8 mouse cellular contexts compared by ENCODE assay signal in the genomic region with DNA sequence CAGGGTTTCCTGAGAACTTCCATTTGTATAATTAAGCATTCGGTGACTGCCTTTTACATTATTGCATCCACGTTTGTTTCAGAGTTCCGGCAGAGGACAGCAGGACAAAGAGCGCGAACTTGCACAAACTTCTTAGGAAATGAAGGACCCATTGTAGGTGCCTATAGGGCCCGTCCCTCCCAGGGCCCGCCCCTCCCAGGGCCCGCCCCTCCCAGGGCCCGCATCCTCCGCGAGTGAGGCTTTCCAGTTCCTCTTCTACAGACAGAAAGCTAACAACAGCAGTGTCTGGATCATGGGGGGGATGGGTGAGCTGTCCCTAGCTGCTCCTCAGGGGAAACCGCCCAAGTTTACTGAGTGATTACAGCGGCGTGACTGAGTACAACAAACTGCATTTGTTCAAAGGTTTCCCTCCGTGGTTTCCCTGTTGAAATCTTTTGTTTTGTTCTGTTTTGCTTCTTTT. TPM values are rescaled to one million over a fixed set of nuclear protein-coding genes. Genes with fewer than 3 reads are reported as not detected.
DNase-seq lines count a peak whose midpoint lies in the region; ATAC-seq and TF ChIP-seq lines count a peak whose summit lies in the region.

No protein-coding gene starts in this region.

- intact Hi-C loops in heart, adult 2 months (cut with DNase I) = no loop called here
- intact Hi-C loops in left cerebral cortex, postnatal 36 days (cut with DNase I) = no loop called here

- peak overlapping the region; percentile 52 for H3K27ac ChIP-seq in heart, adult 2 months
- peak overlapping the region; percentile 71 for H3K27ac ChIP-seq in lung, embryonic 14.5 days (ENCODE audit: low read depth)
- no peak overlapping the region for H3K27ac ChIP-seq in neural tube, embryonic 13.5 days (replicated peaks)

- no peaks in the 10 kb centered on the region for H3K36me3 ChIP-seq in heart, adult 2 months (ENCODE audit: control insufficient read depth, insufficient read depth, low read length)
- H3K36me3 ChIP-seq in lung, embryonic 14.5 days (ENCODE audit: insufficient read depth) = no peaks in the 10 kb centered on the region
- no peaks in the 10 kb centered on the region for H3K36me3 ChIP-seq in neural tube, embryonic 13.5 days

- peak; percentile 94 for ATAC-seq in lung, embryonic 14.5 days (ENCODE audit: insufficient read depth)
- ATAC-seq in neural tube, embryonic 13.5 days (ENCODE audit: low read depth) = 0 out of 2 replicates have a peak, but pooled peaks have one; percentile 49

- peaks cover 5% of the 10 kb centered on the region for H3K4me1 ChIP-seq in heart, adult 2 months (ENCODE audit: control insufficient read depth, insufficient read depth, low read length)
- H3K4me1 ChIP-seq in lung, embryonic 14.5 days (ENCODE audit: insufficient read depth) = no peaks in the 10 kb centered on the region
- peaks cover 11% of the 10 kb centered on the region for H3K4me1 ChIP-seq in neural tube, embryonic 13.5 days (replicated peaks)

- no peak for TF ChIP-seq CTCF in heart, adult 2 months (IDR thresholded peaks at IDR 0.05)
- no peak for TF ChIP-seq CTCF in lung, embryonic 14.5 days (IDR thresholded peaks at IDR 0.05; ENCODE audit: low read depth)

- no peaks in the 10 kb centered on the region for H3K9me3 ChIP-seq in lung, embryonic 14.5 days (ENCODE audit: low read depth, low read length)
- no peaks in the 10 kb centered on the region for H3K9me3 ChIP-seq in neural tube, embryonic 13.5 days

- TF ChIP-seq POLR2A in heart, adult 2 months (IDR thresholded peaks at IDR 0.05; ENCODE audit: insufficient read depth, low read depth, low read length) = no peak

- TF ChIP-seq EP300 in heart, adult 2 months (IDR thresholded peaks at IDR 0.05; ENCODE audit: insufficient read depth, low read depth, low read length) = no peak

- H3K4me2 ChIP-seq in lung, embryonic 14.5 days = peak overlapping the region; percentile 39
- H3K4me2 ChIP-seq in neural tube, embryonic 13.5 days = peak overlapping the region; percentile 40

- H3K27me3 ChIP-seq in heart, adult 2 months (ENCODE audit: control insufficient read depth, insufficient read depth, low read length) = no peaks in the 10 kb centered on the region
- H3K27me3 ChIP-seq in lung, embryonic 14.5 days (ENCODE audit: insufficient read depth, low read length) = no peaks in the 10 kb centered on the region
- no peaks in the 10 kb centered on the region for H3K27me3 ChIP-seq in neural tube, embryonic 13.5 days

- DNase-seq in MEL-GATA-1-ER (ENCODE audit: extremely low read depth, low read depth) = peak; percentile 96
- peak; percentile 89 for DNase-seq in c-Kit-positive CD71-positive TER-119-negative erythroid progenitor cells, embryonic 14.5 days (ENCODE audit: low read depth)
- DNase-seq in heart, adult 2 months = peak; percentile 53 to 70
- DNase-seq in kidney, adult 18-20 months = peak; percentile 53
- peak; percentile 88 for DNase-seq in lung, embryonic 14.5 days
- no peak for DNase-seq in cerebellum, adult 9-10 months
- no peak for DNase-seq in left cerebral cortex, postnatal 36 days (ENCODE audit: low spot score in 2 of 2)

- 6% methylated on average over 15 of the region's 15 CpGs for WGBS in heart, adult 2 months
- WGBS in lung, embryonic 14.5 days = 4% methylated on average over 15 of the region's 15 CpGs
- WGBS in neural tube, embryonic 13.5 days = 3% methylated on average over 15 of the region's 15 CpGs

- no peak overlapping the region for H3K4me3 ChIP-seq in heart, adult 2 months
- H3K4me3 ChIP-seq in lung, embryonic 14.5 days (ENCODE audit: low read depth, low read length) = no peak overlapping the region
- H3K4me3 ChIP-seq in neural tube, embryonic 13.5 days = no peak overlapping the region

- no peaks in the 10 kb centered on the region for H3K79me2 ChIP-seq in heart, adult 2 months (replicated peaks; ENCODE audit: control insufficient read depth, insufficient read depth, low read length)

- H3K9ac ChIP-seq in heart, adult 2 months (ENCODE audit: low read depth, low read length) = no peak overlapping the region
- no peak overlapping the region for H3K9ac ChIP-seq in lung, embryonic 14.5 days
- 0 out of 2 replicates have a peak overlapping the region, but pooled peaks have one; percentile 17 for H3K9ac ChIP-seq in neural tube, embryonic 13.5 days

RNA-seq across cellular contexts. Expression of gene Rcan3, which starts 5.6 kb away (rescaled TPM):
- total RNA-seq in heart, adult 2 months (2021) = 10 to 100 TPM in 1 of 2 experiments, 1 to 10 TPM in 1; 8.5 to 11.3 TPM
- polyA plus RNA-seq in heart, adult 2 months (2012; rRNA removed) = 6.8 and 12.1 TPM in 2 replicates
- polyA plus RNA-seq in lung, embryonic 14.5 days (2014; fragmentation: Nextera tagmentation; extraction: Ambion mirVana) = 14.0 and 14.1 TPM in 2 replicates
- 29.2 and 30.3 TPM in 2 replicates for polyA plus RNA-seq in neural tube, embryonic 13.5 days (2015; fragmentation: Nextera tagmentation; extraction: Ambion mirVana)
- 10 to 100 TPM; 25.3 to 30.3 TPM for total RNA-seq in left cerebral cortex, postnatal 36 days (2021)

RNA-seq across cellular contexts. Expression of gene Ncmap, which starts 41.2 kb away (rescaled TPM):
- under 1 TPM in 1 of 2 experiments, not detected in 1; 0.21 TPM for total RNA-seq in heart, adult 2 months (2021)
- polyA plus RNA-seq in heart, adult 2 months (2012; rRNA removed) = 0.62 TPM in 1 of 2 replicates, not detected in the other
- polyA plus RNA-seq in lung, embryonic 14.5 days (2014; fragmentation: Nextera tagmentation; extraction: Ambion mirVana) = 4.6 and 6.9 TPM in 2 replicates
- polyA plus RNA-seq in neural tube, embryonic 13.5 days (2015; fragmentation: Nextera tagmentation; extraction: Ambion mirVana) = 1.6 and 1.7 TPM in 2 replicates
- under 1 TPM; 0.39 to 0.54 TPM for total RNA-seq in left cerebral cortex, postnatal 36 days (2021)

RNA-seq across cellular contexts. Expression of gene Stpg1, which starts 55.4 kb away (rescaled TPM):
- total RNA-seq in heart, adult 2 months (2021) = not detected
- polyA plus RNA-seq in heart, adult 2 months (2012; rRNA removed) = 0.12 and 0.25 TPM in 2 replicates
- 0.14 and 0.29 TPM in 2 replicates for polyA plus RNA-seq in lung, embryonic 14.5 days (2014; fragmentation: Nextera tagmentation; extraction: Ambion mirVana)
- polyA plus RNA-seq in neural tube, embryonic 13.5 days (2015; fragmentation: Nextera tagmentation; extraction: Ambion mirVana) = 0.31 and 0.62 TPM in 2 replicates
- total RNA-seq in left cerebral cortex, postnatal 36 days (2021) = 1 to 10 TPM; 1.0 to 1.9 TPM

RNA-seq across cellular contexts. Expression of gene Nipal3, which starts 55.6 kb away (rescaled TPM):
- 10 to 100 TPM; 35.0 to 41.5 TPM for total RNA-seq in heart, adult 2 months (2021)
- 27.0 and 39.4 TPM in 2 replicates for polyA plus RNA-seq in heart, adult 2 months (2012; rRNA removed)
- polyA plus RNA-seq in lung, embryonic 14.5 days (2014; fragmentation: Nextera tagmentation; extraction: Ambion mirVana) = 3.4 and 4.7 TPM in 2 replicates
- 5.1 and 8.9 TPM in 2 replicates for polyA plus RNA-seq in neural tube, embryonic 13.5 days (2015; fragmentation: Nextera tagmentation; extraction: Ambion mirVana)
- total RNA-seq in left cerebral cortex, postnatal 36 days (2021) = 100 to 1,000 TPM; 107 to 108 TPM

Comparison
In these comparisons a context has a peak if more than half of its experiments do, and no peak if none do; other contexts are left out.
1. DNase-seq: peak in MEL-GATA-1-ER (single experiment), c-Kit-positive CD71-positive TER-119-negative erythroid progenitor cells, embryonic 14.5 days (single experiment), heart, adult 2 months (2 of 2), kidney, adult 18-20 months (single experiment) and lung, embryonic 14.5 days (single experiment); none in cerebellum, adult 9-10 months (single experiment) and left cerebral cortex, postnatal 36 days (0 of 2).